Mouse (Mus musculus): ENCODE results near the gene Nudt15. TPM values are rescaled to one million over a fixed set of nuclear protein-coding genes. Genes with fewer than 3 reads are reported as not detected.

Gene Nudt15
- polyA plus RNA-seq, 1 experiment from 2014 or later: 5.1 TPM

Other genes with a start within 250 kb of the Nudt15 start
- 11.5 and 19.4 TPM in 2 replicates for gene Rb1, start 222.4 kb downstream of the Nudt15 start, polyA plus RNA-seq (2015; fragmentation: Nextera tagmentation; extraction: Ambion mirVana)
- 1,005 and 1,128 TPM in 2 replicates for gene Itm2b, start 163.0 kb downstream of the Nudt15 start, polyA plus RNA-seq (2015; fragmentation: Nextera tagmentation; extraction: Ambion mirVana)
- 68.3 and 68.6 TPM in 2 replicates for gene Med4, start 38.2 kb downstream of the Nudt15 start, polyA plus RNA-seq (2015; fragmentation: Nextera tagmentation; extraction: Ambion mirVana)
- 106 and 122 TPM in 2 replicates for gene Sucla2, start 22.9 kb downstream of the Nudt15 start, polyA plus RNA-seq (2015; fragmentation: Nextera tagmentation; extraction: Ambion mirVana)
- gene Gm21750, start 113.0 kb upstream of the Nudt15 start, polyA plus RNA-seq (2015; fragmentation: Nextera tagmentation; extraction: Ambion mirVana): not detected in 2 replicates

Measured in stomach, embryonic 16.5 days (tissue).